Mouse (Mus musculus): Measurements from ENCODE around the gene Zdhhc14.

DNA sequence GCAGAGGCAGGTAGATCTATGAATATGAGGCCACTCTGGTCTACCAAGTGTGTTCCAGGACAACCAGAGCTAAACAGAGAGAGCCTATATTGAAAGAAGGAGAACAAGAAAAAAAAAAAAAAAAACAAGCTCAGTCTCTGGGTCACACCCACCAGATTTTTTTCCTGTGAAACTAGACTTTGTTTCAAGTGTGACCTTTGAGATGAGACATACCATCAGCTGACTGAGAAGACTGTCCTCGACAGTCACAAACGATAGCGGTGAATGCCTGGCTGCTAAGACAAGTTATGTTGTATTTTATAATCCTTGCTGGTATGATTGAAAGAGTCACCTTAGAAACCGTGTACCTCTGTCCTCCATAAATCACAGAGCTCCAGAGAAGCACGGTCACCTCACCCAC lies 303.0 kb downstream of the Zdhhc14 start:
- no peak for TF ChIP-seq MAZ (IDR thresholded peaks at IDR 0.05; ENCODE audit: low read depth, low read length)
- TF ChIP-seq POLR2A (IDR thresholded peaks at IDR 0.05; ENCODE audit: low read depth, low read length): no peak

Measured in CH12.LX (cell line).